Mouse (Mus musculus) hindbrain, embryonic 11.5 days (tissue): ENCODE results near the gene Syt12. TPM values are rescaled to one million over a fixed set of nuclear protein-coding genes. Genes with fewer than 3 reads are reported as not detected.
A peak's percentile ranks its signal among the peaks of the same experiment; 100 is the strongest.

ENCODE experiments used
- ATAC-seq: fragments of 200-750 bp; cut with Nextera tagmentation; 2 replicates; pipeline ENCODE4 v1.8.0; 2017; ENCODE audit warnings: mild to moderate bottlenecking, moderate TSS enrichment, moderate library complexity; ENCODE audit not compliant: low FRiP score
- DNase-seq: peaks from one replicate; pipeline ENCODE4 v3.0.0-alpha.2; 2015; ENCODE audit warnings: low spot score
- H3K27ac ChIP-seq: fragments of 300-500 bp; sonication (generic); 2 replicates; pipeline ENCODE4 v1.5.1; 2014; ENCODE audit warnings: mild to moderate bottlenecking, low read depth, low read length
- H3K27me3 ChIP-seq: fragments of 300-500 bp; sonication (generic); 2 replicates; pipeline ENCODE4 v1.6.1; 2014; ENCODE audit warnings: mild to moderate bottlenecking, low read length, moderate library complexity, mixed read lengths; ENCODE audit not compliant: control insufficient read depth, insufficient read depth
- H3K36me3 ChIP-seq: fragments of 300-500 bp; sonication (generic); 2 replicates; pipeline ENCODE4 v1.6.1; 2014; ENCODE audit warnings: mild to moderate bottlenecking, low read length, moderate library complexity, mixed read lengths; ENCODE audit not compliant: control insufficient read depth, insufficient read depth
- H3K4me1 ChIP-seq: fragments of 300-500 bp; sonication (generic); replicated peaks from 2 replicates; pipeline ENCODE4 v1.6.1; 2014; ENCODE audit warnings: low read length, mixed read lengths; ENCODE audit not compliant: control insufficient read depth, insufficient read depth
- H3K4me2 ChIP-seq: fragments of 300-500 bp; sonication (generic); replicated peaks from 2 replicates; pipeline ENCODE4 v1.6.1; 2014; ENCODE audit warnings: mild to moderate bottlenecking, low read depth, low read length
- H3K4me3 ChIP-seq: fragments of 300-500 bp; sonication (generic); 2 replicates; pipeline ENCODE4 v1.5.1; 2014; ENCODE audit warnings: low read depth, low read length
- H3K9ac ChIP-seq: fragments of 300-500 bp; sonication (generic); 2 replicates; pipeline ENCODE4 v1.6.1; 2014; ENCODE audit warnings: low read depth, low read length
- H3K9me3 ChIP-seq: fragments of 300-500 bp; sonication (generic); 2 replicates; pipeline ENCODE4 v1.6.1; 2016; ENCODE audit warnings: low read length; ENCODE audit not compliant: control insufficient read depth
- WGBS: fragments of 180-500 bp; shearing (Covaris S2); extraction: QIAGEN DNeasy Blood & Tissue Kit; methylation state at CpG from one replicate; pipeline ENCODE4 v1.1.7; 2014; 5-methylcytosine and 5-hydroxymethylcytosine counted together
- polyA plus RNA-seq: library from polyadenylated mRNA; unstranded; fragments of >200 nt; fragmentation: Nextera tagmentation; extraction: Ambion mirVana; gene quantifications from 2 replicates; pipeline ENCODE4 v1.2.1, GENCODE M21; 2014

The Syt12 gene
- polyA plus RNA-seq, 1 experiment from 2014 or later, result 0.99 TPM

- Histone ChIP-seq H3K9me3 (no peaks in the 10 kb centered on the region), H3K4me3 (no peak overlapping the region), H3K27ac (no peak overlapping the region), H3K9ac (no peak overlapping the region), H3K4me1 (0 out of 2 replicates have a peak, but pooled peaks cover 2% of the 10 kb centered on the region), H3K4me2 (no peak overlapping the region), H3K27me3 (no peaks in the 10 kb centered on the region), H3K36me3 (no peaks in the 10 kb centered on the region)
- ATAC-seq (no peak), DNase-seq (no peak)
- WGBS, result 86% methylated on average over 5 of the region's 5 CpGs
These were observed 18.6 kb upstream of the Syt12 start for GRCm38 (mm10) chr19:4495814-4496213.

- Histone ChIP-seq H3K9ac (0 out of 2 replicates have a peak overlapping the region, but pooled peaks have one; percentile 4), H3K4me2 (no peak overlapping the region), H3K9me3 (no peaks in the 10 kb centered on the region), H3K27me3 (no peaks in the 10 kb centered on the region), H3K27ac (no peak overlapping the region), H3K4me3 (no peak overlapping the region), H3K4me1 (0 out of 2 replicates have a peak, but pooled peaks cover 2% of the 10 kb centered on the region), H3K36me3 (no peaks in the 10 kb centered on the region)
- DNase-seq (no peak), ATAC-seq (no peak)
- 73% methylated on average over 7 of the region's 7 CpGs for WGBS
These were observed 17.5 kb upstream of the Syt12 start for GRCm38 (mm10) chr19:4494707-4495106.

- Histone ChIP-seq H3K4me2 (no peak overlapping the region), H3K4me3 (no peak overlapping the region), H3K9me3 (no peaks in the 10 kb centered on the region), H3K36me3 (no peaks in the 10 kb centered on the region), H3K27me3 (no peaks in the 10 kb centered on the region), H3K27ac (no peak overlapping the region), H3K4me1 (0 out of 2 replicates have a peak, but pooled peaks cover under 1% of the 10 kb centered on the region), H3K9ac (no peak overlapping the region)
- no peak for DNase-seq
- ATAC-seq, result no peak
- WGBS, result 62% methylated on average over 9 of the region's 9 CpGs
These were observed 15.5 kb upstream of the Syt12 start for GRCm38 (mm10) chr19:4492526-4493296.

- Histone ChIP-seq H3K27me3 (no peaks in the 10 kb centered on the region), H3K4me3 (no peak overlapping the region), H3K27ac (no peak overlapping the region), H3K9ac (no peak overlapping the region), H3K36me3 (no peaks in the 10 kb centered on the region), H3K9me3 (no peaks in the 10 kb centered on the region), H3K4me2 (no peak overlapping the region), H3K4me1 (no peaks in the 10 kb centered on the region)
- 74% methylated on average over 10 of the region's 10 CpGs for WGBS
- DNase-seq (no peak), ATAC-seq (no peak)
These were observed 13.9 kb upstream of the Syt12 start for GRCm38 (mm10) chr19:4491080-4491695.

- Histone ChIP-seq H3K27ac (no peak overlapping the region), H3K9ac (no peak overlapping the region), H3K4me1 (no peaks in the 10 kb centered on the region), H3K27me3 (no peaks in the 10 kb centered on the region), H3K4me2 (no peak overlapping the region), H3K36me3 (no peaks in the 10 kb centered on the region), H3K9me3 (no peaks in the 10 kb centered on the region), H3K4me3 (no peak overlapping the region)
- 66% methylated on average over 2 of the region's 2 CpGs for WGBS
- ATAC-seq, result no peak
- DNase-seq, result no peak
These were observed 10.6 kb upstream of the Syt12 start for GRCm38 (mm10) chr19:4487877-4488276.

- Histone ChIP-seq H3K4me2 (no peak overlapping the region), H3K4me3 (no peak overlapping the region), H3K27me3 (no peaks in the 10 kb centered on the region), H3K9me3 (no peaks in the 10 kb centered on the region), H3K36me3 (no peaks in the 10 kb centered on the region), H3K27ac (no peak overlapping the region), H3K4me1 (no peaks in the 10 kb centered on the region), H3K9ac (no peak overlapping the region)
- ATAC-seq (no peak), DNase-seq (peak; percentile 9)
- 45% methylated on average over 5 of the region's 5 CpGs for WGBS
These were observed 7.8 kb upstream of the Syt12 start for GRCm38 (mm10) chr19:4485006-4485405.

GRCm38 (mm10) chr19:4482111-4482859 is 5.0 kb upstream of the Syt12 start:
- Histone ChIP-seq H3K9me3 (no peaks in the 10 kb centered on the region), H3K36me3 (no peaks in the 10 kb centered on the region), H3K4me3 (no peak overlapping the region), H3K9ac (no peak overlapping the region), H3K27me3 (peaks cover 7% of the 10 kb centered on the region; the same call in 1 of the 2 replicates), H3K4me2 (no peak overlapping the region), H3K27ac (no peak overlapping the region), H3K4me1 (no peaks in the 10 kb centered on the region)
- DNase-seq (no peak), ATAC-seq (no peak)
- 89% methylated on average over 3 of the region's 3 CpGs for WGBS

GRCm38 (mm10) chr19:4481326-4481725 is 4.1 kb upstream of the Syt12 start:
- H3K27me3 ChIP-seq, result peaks cover 14% of the 10 kb centered on the region
- H3K4me1 ChIP-seq, result 0 out of 2 replicates have a peak, but pooled peaks cover 1% of the 10 kb centered on the region
- H3K4me2 ChIP-seq, result no peak overlapping the region
- DNase-seq, result no peak
- H3K9ac ChIP-seq, result no peak overlapping the region
- no peak for ATAC-seq
- no peaks in the 10 kb centered on the region for H3K36me3 ChIP-seq
- H3K27ac ChIP-seq, result no peak overlapping the region
- no peak overlapping the region for H3K4me3 ChIP-seq
- H3K9me3 ChIP-seq, result no peaks in the 10 kb centered on the region
- 55% methylated on average over 4 of the region's 4 CpGs for WGBS
